Comparison of ENCODE assay signal across 18 mouse cellular contexts in genomic region chr1:142708263-142708662, GRCm38 (mm10).
A peak's percentile ranks its signal among the peaks of the same experiment; 100 is the strongest.
DNase-seq lines count a peak whose midpoint lies in the region; ATAC-seq and TF ChIP-seq lines count a peak whose summit lies in the region.
"Had no signal": no experiment of that assay in that cellular context is flagged by ENCODE, and none has a peak within 500 bp of the region (broad histone marks: within the 10 kb centered on the region; RNA-seq: fewer than 3 reads in every experiment).

No protein-coding gene starts in this region.

- no peak overlapping the region for H3K9ac ChIP-seq in neural tube, embryonic 15.5 days (replicated peaks)
- H3K9ac ChIP-seq: embryonic facial prominence, embryonic 12.5 days; forebrain, embryonic 13.5 days; forebrain, embryonic 15.5 days; forebrain, postnatal 0 days had no signal

- WGBS in neural tube, embryonic 15.5 days, result 78% methylated on average over 2 of the region's 2 CpGs

- H3K4me1 ChIP-seq in neural tube, embryonic 15.5 days, result no peaks in the 10 kb centered on the region
- H3K4me1 ChIP-seq: embryonic facial prominence, embryonic 10.5 days; embryonic facial prominence, embryonic 12.5 days; forebrain, embryonic 13.5 days; forebrain, embryonic 15.5 days had no signal

- no peak overlapping the region for H3K27ac ChIP-seq in neural tube, embryonic 15.5 days (replicated peaks)
- H3K27ac ChIP-seq: embryonic facial prominence, embryonic 10.5 days; embryonic facial prominence, embryonic 12.5 days; forebrain, embryonic 13.5 days; forebrain, embryonic 15.5 days had no signal

- ATAC-seq in neural tube, embryonic 15.5 days (ENCODE audit: low FRiP score), result no peak
- ATAC-seq: forebrain, embryonic 13.5 days; forebrain, embryonic 15.5 days; forebrain, postnatal 0 days had no signal

- H3K9me3 ChIP-seq in neural tube, embryonic 15.5 days (replicated peaks), result no peaks in the 10 kb centered on the region
- H3K9me3 ChIP-seq: embryonic facial prominence, embryonic 10.5 days; embryonic facial prominence, embryonic 12.5 days; forebrain, embryonic 13.5 days; forebrain, embryonic 15.5 days had no signal

- H3K27me3 ChIP-seq in neural tube, embryonic 15.5 days (replicated peaks), result no peaks in the 10 kb centered on the region
- H3K27me3 ChIP-seq: embryonic facial prominence, embryonic 12.5 days; forebrain, embryonic 13.5 days; forebrain, embryonic 15.5 days had no signal

- H3K36me3 ChIP-seq in neural tube, embryonic 15.5 days, result no peaks in the 10 kb centered on the region
- H3K36me3 ChIP-seq: embryonic facial prominence, embryonic 10.5 days; embryonic facial prominence, embryonic 12.5 days; forebrain, embryonic 15.5 days had no signal

- H3K4me2 ChIP-seq in neural tube, embryonic 15.5 days, result no peak overlapping the region
- H3K4me2 ChIP-seq: embryonic facial prominence, embryonic 12.5 days; forebrain, embryonic 13.5 days; forebrain, embryonic 15.5 days had no signal

- no peak overlapping the region for H3K4me3 ChIP-seq in neural tube, embryonic 15.5 days (replicated peaks)
- H3K4me3 ChIP-seq: embryonic facial prominence, embryonic 10.5 days; embryonic facial prominence, embryonic 12.5 days; forebrain, embryonic 13.5 days; forebrain, embryonic 15.5 days had no signal

- no peak for TF ChIP-seq CTCF in brain, embryonic 14.5 days (IDR thresholded peaks at IDR 0.05; ENCODE audit: borderline replicate concordance, extremely low read depth, insufficient read depth, insufficient read length)

- peak; percentile 2 for DNase-seq in right cerebral cortex, adult 18-20 months
- no peak for DNase-seq in right cerebral cortex, postnatal 4 days
- peak; percentile 10 for DNase-seq in brain, embryonic 14.5 days (ENCODE audit: low read depth)
- DNase-seq in cerebellum, postnatal 10 days, result no peak
- DNase-seq: adrenal gland, adult 2 months; adrenal gland, postnatal 10 days; adrenal gland, postnatal 25 days; cerebellum, adult 11 months; cerebellum, adult 18-20 months; cerebellum, adult 8-10 months; cerebellum, adult 9-11 months; cerebellum, postnatal 25 days; forebrain, postnatal 0 days had no signal

- TF ChIP-seq POLR2A in brain, embryonic 14.5 days (IDR thresholded peaks at IDR 0.05; ENCODE audit: borderline replicate concordance, extremely low read depth, insufficient read depth, insufficient read length, poor library complexity, severe bottlenecking), result no peak

Comparison
In these comparisons a context has a peak if more than half of its experiments do, and no peak if none do; other contexts are left out.
1. DNase-seq: peak in right cerebral cortex, adult 18-20 months (single experiment) and brain, embryonic 14.5 days (single experiment); none in right cerebral cortex, postnatal 4 days (single experiment) and cerebellum, postnatal 10 days (0 of 2).